Mouse (Mus musculus): Measurements from ENCODE around the gene Adgrg5.

Gene Adgrg5

DNA sequence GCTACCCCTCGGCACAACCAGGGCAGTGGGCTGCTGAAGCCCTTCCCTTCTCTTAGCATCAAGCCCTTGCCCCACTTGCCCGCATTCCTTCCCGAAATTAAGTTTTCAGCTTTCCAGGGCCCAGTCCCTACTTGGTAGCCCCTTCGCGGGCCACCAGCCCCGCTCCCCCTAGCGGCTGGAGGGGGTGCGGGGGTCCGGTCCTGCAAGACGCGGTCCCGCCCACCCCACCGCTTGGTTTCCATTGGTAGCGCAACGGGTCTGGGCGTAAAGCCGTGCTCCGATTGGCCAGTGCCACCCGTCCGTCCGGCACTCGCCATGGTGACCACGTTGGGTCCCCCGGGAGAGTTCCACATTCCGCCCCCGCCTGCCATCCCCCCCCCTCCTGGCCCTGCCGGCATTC lies 6.1 kb upstream of the Adgrg5 start:
- DNase-seq (ENCODE audit: low read depth, low spot score), result peak; percentile 97

DNA sequence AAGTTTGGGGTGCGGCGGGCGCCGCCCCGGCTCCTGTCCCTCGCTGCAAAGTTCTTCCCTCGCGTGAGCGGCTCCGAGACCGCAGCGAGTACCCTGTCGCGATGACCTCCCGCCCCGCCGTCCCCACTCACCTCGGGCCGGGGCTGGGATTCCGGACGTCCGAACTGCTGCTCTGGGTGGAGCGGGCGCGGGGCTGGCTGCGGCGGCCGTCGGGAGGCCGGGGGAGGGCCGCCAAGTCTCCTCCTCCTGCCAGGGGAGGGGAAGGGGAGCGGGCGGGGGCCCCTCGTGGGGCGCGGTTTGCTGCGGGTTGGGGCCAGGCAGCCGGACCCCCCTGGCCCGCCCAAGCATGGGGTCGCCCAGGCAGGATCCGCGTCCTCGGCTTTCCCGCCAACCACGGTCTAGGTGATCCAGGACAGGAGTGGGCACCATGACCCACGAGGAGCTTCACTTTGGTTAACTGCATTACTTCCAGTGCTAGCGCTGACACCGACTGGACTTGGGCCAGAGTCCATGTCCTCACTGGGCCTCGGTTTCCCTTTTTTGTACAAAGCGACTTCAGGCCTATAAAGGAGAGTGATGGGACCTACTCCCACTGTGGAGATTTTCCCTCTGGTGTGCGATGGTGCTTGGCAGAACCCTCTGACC lies 5.5 kb upstream of the Adgrg5 start, which contains the start of gene Ccdc102a:
Ccdc102a (minus strand) TSS at position 248 of the 645 bp plus-strand sequence.
- DNase-seq (ENCODE audit: low read depth, low spot score), result peak; percentile 30

DNA sequence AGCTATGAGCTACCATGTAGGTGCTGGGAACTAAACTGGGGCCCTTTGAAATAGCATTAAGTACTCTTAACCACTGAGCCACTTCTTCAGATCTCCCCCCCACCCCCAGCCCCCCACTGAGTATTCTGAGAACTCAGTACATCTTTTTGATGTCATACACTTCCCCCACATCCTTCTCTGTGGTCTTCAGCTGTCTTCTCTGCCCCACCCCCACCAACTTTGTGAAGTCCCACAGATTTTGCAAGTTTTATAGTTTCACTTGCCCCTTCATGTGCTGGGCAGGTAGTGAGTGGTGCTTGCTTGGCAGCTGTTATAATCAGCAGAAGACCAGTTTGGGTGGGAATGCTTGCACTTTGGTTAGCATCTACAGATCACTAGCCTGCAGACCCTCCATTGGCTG lies 4.2 kb upstream of the Adgrg5 start:
- no peak for DNase-seq (ENCODE audit: low read depth, low spot score)

DNA sequence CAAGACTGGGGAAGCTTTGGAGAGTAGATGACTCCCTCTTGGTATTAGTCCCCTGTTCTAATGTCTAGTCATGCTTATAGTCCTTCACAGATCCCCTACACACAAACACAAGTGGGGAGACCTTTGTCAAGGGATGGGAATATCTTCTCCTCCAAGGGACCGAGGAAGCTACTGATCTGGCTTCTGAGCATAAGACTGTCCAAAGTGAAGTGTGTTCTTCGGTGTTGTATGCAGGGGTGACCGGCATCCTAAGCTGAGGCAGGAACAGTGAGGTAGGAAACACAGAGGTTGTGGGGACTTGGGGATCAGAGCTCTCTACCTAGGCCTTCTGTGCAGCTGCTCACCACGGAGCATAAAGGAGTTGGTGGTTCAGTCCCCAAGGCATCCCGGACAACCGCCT lies 1.3 kb upstream of the Adgrg5 start:
- no peak for DNase-seq (ENCODE audit: low read depth, low spot score)

DNA sequence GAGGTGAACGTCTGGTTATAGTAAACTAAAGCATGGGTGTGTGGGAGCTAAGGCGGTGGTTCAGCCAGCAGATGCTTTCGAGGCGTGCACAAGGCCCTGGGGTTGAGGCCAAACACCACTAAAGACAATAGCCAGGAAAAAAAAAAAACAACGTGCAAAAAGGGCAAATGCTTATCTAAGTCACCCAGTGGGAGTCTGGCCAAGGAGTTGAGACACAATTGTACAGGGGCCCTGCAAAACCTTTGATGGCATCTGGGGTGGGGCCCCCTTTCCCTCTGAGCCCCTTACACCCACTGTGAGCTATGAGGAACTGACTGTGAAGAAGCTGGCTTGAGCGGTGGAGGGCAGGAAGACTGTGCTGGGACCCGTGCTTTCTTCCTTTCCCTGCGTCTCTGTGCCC lies 892 bp upstream of the Adgrg5 start:
- no peak for DNase-seq (ENCODE audit: low read depth, low spot score)

DNA sequence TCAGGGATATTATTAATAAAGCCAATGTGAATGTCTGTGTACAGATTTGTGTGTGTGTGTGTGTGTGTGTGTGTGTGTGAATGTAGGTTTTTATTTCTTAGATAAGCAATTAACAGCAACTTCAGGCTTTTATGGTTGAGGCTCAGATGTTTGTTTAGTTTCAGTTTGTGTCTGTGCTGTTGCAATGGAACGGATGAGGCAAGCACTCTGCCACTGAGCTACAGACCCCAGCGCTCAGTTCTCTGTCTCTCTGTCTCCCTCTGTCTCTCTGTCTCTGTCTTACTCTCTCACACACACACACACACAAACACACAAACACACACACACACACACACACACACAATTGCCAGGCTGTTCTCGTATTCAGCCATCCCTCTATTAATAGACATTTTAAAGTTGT lies 4.7 kb downstream of the Adgrg5 start:
- no peak for DNase-seq (ENCODE audit: low read depth, low spot score)

DNA sequence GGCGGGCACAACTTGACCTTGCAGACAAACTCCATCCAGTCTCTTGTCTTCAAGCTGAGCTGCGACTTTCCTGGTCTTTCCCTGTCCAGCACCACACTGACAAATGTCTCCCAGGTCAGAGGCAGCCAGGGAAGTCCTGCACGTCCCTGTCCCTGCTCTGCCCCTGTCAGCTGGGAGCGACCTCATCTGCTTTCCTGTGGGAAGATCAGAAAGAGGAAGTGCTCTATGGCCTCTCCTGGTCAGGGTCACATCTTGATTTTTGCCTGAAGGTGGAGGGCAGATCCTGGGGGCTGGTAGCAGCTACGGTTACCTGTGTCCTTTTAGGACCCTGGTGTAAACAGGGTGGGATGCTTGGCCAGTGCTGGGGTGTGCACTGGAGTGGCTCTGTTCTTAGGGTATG lies 10.4 kb downstream of the Adgrg5 start:
- DNase-seq (ENCODE audit: low read depth, low spot score), result no peak

DNA sequence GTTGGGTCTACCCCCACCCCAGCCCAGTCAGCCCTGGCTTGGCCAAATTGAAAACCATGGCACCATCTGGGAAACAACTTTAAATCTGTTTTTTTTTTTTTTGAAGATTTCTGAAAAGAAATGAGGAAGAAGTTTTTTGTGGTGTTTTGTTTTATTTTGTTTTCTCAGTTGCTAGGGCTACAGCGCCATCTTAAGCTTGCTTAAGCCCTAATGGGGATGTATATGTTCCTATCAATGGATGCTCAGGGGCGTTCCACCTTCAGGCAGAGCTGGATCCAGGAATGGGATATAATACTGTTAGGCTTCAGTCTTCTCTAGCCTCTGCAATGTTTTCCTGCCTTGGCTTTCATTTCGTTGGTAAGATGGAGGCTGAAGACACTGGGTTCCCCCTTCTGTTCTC lies 11.7 kb downstream of the Adgrg5 start:
- no peak for DNase-seq (ENCODE audit: low read depth, low spot score)

DNA sequence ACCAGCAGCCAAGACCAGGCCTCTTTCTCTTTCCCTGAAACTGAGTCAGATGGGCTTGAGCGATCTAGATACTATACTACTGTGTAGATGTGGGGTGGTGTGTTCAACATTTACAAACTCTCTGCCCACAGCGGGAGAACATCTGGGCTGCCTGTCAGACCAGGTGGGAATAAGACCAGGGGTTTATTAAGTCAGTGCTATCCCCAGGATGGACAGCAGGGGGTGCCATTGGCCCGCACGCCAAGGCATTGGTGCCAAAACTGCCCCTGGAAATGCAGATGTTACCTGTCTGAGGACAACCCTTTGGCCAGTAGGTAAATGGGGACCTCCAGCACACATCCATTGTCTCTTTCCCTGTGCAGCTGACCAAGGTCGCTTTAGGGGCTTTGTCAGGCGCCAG lies 19.1 kb downstream of the Adgrg5 start:
- DNase-seq (ENCODE audit: low read depth, low spot score), result peak; percentile 68

DNA sequence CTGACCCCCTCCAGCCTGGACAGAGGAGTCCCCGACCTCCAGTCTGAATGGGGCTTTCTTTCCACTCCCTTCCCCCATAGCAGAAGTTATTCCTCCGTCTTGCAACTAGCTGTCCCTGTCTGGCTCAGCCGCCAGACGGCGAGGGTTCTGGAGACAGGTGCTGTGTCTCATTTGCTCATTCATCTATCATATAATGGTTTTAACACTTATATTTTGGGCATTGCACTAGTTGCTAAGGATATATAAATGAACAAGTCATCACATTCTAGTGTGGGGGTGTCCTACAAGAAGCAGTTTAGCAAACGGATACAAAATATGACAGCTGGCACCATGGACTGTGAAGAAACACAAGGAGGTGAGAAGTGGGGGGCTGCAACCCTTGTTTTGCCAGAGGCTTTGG lies 21.7 kb downstream of the Adgrg5 start:
- no peak for DNase-seq (ENCODE audit: low read depth, low spot score)

DNA sequence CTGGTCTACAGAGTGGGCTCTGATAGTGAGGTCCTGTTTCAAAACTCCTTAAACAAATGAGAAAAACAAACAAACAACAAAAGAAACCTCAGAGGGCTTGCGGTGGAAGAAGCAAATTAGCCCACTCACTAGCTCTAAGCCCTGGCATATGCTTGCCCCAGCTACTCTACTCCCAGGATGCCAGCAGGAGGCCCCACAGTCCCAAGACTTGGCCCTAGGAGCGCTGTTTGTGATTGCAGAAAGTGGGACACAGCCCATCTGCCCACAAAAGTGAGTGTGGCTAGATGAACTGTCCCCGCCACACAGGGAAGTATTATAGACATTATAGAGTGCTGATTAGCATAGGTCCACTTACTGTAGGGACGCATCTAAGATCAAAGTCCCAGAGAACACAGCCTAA lies 24.9 kb downstream of the Adgrg5 start:
- DNase-seq (ENCODE audit: low read depth, low spot score), result no peak

DNA sequence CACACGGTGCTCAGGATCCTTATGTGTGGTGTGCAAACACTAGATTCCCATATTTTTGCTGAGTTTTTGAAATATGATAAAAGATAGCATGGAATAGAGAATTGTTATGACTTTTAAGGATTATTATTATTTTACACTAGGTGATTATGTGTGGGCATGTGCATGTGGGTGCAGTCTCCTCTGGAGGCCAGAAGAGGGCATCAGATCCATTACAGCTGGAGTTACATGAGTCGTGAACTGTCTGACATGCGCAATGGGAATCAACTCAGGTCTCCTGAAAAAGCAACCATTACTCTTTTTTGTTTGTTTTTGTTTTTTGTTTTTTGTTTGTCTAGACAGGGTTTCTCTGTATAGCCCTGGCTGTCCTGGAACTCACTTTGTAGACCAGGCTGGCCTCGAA lies 25.5 kb downstream of the Adgrg5 start:
- peak; percentile 19 for DNase-seq (ENCODE audit: low read depth, low spot score)

DNA sequence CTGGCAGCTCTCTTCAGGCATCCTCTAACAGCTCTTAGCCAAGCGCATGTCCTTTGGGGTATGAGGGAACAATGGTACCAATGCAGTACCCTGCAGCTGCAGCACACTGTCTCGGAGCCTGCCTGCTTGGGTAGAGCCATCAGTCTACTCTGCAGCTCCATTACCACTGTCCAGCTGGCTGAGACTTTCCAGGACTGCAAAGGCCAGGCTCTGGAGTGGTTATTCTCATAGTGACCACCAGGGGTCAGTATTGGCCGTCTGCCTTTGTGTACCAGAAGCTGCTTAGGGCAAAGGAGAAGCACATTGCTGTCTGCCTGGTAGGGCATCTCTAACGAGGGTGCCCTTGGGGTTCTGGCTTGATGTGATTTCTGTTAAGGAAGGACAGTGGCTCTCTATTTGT lies 26.6 kb downstream of the Adgrg5 start:
- peak; percentile 89 for DNase-seq (ENCODE audit: low read depth, low spot score)

DNA sequence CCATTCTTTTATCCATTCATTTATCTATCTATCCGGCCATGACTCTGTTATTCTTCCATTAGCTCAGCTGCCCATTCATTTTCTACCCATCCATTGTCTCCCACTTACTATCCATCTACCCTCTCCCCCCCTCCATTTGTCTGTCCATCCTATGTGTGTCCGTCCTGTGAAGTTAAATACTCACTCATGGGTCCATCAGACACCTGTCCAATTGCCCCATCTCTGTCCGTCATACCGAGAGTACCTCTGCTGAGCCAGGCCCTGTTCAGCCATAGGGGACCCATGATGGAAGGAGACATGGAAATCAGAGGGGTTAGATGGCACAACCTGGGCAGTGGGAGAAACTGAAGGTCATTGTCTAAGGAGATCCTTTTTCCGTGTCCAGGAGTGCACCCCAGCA lies 27.0 kb downstream of the Adgrg5 start:
- DNase-seq (ENCODE audit: low read depth, low spot score), result no peak

DNA sequence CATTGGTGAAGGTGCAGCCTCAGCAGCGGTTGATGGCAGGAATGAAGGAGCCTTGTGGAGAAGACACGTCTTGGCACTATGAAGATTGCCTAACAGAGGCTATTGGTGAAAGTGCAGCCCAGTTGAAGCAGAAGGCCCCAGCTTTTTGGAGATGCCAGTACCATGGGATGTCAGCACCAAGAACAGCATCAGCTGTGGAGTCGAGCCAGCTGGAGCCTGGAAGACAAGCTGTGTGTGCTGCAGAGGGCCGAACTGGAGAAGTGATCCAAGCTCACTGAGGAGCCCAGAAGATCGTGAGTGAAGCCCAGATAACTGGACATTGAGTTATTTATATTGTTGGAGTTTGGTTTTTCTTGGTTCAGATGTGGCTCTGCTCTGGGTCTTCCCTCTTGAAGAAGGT lies 28.6 kb downstream of the Adgrg5 start:
- peak; percentile 51 for DNase-seq (ENCODE audit: low read depth, low spot score)

DNA sequence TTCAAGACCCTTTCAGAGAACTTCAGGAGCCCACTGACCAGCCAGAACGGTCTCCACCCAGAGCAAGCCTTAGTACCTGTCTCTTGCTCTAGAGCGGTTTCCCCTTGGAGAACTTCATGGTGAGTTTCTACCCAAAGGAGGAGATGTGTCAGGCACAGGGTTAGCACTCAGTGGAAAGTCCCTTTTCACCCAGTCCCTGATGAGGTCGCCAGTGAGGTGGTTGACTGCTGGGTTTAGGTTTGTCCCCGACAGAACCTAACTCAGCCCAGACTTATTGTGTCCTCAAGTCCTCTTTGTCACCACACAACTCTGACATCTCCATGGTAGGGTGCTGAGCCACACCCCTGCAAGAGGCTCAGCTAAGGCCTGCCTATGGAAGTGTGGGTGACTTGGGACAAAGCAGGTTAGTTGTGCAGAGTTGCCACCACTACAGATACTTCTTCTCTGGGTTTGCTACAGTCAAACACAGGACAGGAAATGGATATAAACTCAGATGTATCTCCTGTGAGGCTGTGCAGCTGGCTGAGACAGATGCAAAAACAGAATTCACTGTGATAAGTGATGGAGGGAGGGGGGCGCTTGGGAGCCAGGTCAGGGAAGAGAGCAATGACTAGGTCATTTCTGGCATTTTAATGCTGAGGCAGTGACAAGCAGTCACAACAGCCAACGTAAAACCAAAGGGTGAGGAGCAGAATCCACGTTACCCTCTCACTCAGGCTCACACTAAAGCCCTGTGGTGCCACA lies 30.3 kb downstream of the Adgrg5 start:
- no peak for DNase-seq (ENCODE audit: low read depth, low spot score)

DNA sequence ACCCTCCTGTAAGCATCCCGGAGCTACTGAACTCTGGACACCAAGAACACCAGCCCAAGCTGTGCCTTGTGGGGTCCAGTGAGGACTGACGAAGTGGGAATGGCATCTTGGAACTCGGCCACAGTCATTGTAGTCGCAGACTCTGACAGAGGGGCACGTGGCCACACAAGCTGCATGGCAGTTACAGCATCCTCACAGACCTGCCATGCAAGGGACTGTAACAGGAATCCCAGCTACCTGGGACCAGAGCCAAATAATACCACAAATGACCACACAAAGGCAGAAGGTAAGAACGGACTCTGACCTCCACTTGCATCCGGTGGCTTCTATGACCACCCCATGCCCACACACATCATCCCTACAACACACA lies 30.9 kb downstream of the Adgrg5 start:
- DNase-seq (ENCODE audit: low read depth, low spot score), result peak; percentile 10

DNA sequence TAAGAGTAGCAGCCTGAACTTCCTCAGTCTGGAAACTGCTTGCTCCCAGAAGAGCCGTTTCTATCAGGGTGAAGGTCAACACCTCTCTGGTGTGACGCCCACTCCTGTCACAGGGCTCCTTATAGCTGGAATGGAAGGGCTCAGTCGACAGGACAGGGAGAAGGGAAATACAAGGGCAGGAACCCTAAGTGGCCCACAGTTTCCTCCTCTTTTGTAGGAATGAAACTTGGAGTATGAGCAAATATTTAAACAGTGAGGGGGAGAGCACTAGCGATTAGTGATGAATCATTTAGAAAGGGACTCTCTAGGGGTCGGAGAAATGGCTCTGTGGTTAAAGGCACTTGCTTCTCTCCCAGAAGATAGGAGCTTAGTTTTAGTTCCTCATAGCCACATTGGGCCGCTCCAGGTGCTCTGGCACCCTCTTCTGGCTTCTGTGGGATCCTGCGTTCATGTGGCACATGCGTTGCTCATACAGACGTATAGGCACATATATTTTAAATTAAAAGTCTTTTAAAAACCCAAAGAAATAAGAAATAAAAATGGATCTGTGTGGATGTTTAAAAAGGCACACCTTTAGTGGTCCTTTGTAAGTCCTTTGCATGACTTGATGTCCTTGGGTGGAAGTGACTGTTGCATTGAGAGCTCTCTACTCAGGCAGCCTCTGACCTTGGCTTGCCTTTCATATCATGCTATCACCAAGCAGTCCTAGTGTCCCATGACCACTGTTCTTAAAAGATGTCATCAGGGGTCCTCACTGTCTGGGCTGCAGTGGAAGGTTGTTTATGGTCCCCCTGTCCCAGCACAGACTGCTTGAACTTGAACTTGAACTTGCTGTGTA lies 31.6 kb downstream of the Adgrg5 start:
- DNase-seq (ENCODE audit: low read depth, low spot score), result peak; percentile 67

DNA sequence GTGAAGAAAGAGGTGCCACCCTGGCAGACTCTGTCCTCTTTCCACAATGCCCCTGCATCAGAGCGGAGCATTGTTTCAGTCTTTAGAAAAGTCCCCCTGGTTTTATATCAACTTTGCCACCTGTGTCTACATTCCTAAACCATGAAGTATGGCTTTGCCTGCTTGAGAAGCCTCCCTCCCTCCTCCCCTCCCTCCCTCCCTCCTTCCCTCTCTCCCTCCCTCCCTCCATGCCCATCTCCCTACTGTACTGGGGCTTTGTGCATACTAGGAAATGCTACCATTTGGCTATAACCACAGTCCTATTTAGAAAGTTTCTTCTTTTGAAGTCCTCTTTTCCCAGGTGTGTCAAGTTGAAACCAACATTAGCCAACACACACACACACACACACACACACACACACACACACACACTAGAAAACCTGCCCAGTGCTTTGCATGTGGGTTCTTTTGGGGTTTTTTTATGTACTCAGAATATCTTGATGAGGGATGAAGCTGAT lies 32.6 kb downstream of the Adgrg5 start:
- no peak for DNase-seq (ENCODE audit: low read depth, low spot score)

DNA sequence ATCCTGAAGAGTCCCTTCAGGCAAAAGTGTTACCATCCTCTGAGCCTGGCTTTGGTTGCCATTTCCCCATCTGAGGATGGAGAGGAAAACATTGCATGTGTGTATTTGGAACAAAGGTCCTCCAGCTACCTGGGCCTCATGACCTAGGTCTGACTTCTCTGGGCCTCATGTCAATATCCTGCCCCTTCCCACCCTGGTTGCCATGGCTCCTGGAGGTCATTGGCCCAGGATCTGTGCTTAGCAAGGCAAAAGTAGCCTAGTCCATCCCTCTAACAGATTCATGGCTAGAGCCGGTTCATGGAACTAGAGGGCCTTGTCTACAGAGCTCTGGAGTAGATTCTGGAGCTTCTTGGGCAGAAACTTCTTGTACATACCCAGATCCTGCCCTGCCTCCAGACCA lies 38.7 kb downstream of the Adgrg5 start:
- no peak for DNase-seq (ENCODE audit: low read depth, low spot score)

DNA sequence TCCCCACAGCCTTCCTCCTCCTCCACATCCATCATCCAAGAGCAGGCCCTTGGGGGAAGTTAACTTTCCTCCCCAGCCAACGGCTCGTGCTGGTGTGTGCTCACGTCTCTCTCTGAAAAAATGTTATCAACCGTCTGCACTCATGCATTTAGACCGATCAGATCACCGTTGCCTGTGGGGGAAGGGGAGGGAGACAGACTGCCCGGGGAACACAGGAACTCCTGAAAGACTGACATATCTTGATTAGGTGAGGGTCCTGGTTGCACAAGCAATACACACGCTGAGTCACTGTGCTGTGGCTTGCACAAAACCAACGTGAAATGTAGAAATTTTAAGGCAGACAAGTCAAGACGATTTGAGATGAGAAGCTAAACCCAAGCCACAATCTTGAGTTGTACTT lies 41.3 kb downstream of the Adgrg5 start:
- DNase-seq (ENCODE audit: low read depth, low spot score), result no peak

DNA sequence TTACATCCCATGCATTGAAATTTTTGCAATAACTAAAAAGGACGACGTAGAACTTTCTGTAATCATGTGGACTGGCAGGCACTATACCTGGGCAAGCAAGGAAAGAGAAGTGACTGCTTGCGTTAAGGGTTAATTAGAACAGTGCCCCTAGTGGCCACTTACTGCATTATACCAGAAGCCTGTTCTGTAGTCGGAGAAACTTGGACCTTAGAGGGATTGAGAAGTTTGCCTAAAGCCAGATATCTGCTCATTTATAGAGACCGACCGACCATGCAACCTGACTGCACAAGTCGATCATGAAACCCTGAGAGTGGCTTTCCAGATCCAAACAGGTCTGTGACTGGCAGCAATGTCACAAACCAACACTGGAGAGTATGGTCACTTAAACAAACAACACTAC lies 43.1 kb downstream of the Adgrg5 start:
- DNase-seq (ENCODE audit: low read depth, low spot score), result peak; percentile 43
